Mouse (Mus musculus) 3T3-L1 (cell line): ENCODE data around the gene Pgs1.

Experiments
- DNase-seq: peaks from one replicate; pipeline ENCODE4 v3.0.0-alpha.2; 2015; ENCODE audit warnings: low read depth, low spot score

The Pgs1 gene

DNA sequence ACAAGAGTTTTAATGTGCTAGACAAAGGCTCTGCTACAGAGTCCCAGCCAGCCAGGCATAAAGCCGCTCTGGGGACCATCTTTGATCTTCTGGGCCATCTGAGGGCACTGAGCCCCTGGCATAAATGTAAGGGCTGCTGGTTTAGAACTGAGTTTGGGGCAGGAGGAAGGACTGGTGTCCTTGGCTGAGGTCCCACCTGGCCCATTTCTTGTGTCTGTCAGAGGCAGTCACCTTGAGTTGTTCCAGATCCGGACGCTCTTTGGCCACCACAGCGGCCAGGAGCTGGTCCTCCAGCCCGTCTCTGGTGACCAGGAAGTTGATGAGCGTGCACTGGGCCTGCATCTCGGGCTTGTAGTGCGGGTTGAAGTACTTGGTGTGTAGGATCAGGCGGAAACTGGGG lies 56.7 kb downstream of the Pgs1 start:
- DNase-seq: no peak

DNA sequence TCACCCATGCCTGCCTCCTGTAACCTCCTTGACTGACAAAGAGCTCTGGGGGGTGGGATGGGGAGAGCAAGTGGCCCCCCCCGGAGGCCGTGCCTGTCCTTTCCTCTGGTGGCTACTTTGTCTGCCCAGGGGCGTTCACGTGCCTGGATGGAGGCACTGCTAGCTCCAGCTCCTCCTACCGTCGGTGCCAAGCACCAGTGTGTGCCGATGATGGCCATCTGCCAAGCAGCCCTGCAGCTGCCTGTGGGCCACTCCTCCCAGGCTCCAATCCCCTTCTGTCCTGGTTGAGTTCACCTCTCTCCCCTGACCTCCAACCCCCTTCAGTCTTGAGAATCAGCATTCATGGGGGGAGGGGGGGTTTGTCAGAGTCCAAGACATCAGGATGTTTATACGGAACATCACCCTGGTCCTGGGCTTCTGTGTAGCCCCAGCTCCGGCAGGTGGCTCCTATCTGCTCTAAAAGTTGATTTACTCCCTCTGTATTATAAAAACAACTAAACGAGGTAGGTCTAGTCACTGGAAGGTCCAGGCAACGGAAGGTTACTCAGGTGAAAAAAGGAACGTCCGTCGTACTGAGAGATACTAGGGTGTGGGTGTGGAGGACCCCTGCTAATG lies 57.3 kb downstream of the Pgs1 start:
- DNase-seq: no peak

DNA sequence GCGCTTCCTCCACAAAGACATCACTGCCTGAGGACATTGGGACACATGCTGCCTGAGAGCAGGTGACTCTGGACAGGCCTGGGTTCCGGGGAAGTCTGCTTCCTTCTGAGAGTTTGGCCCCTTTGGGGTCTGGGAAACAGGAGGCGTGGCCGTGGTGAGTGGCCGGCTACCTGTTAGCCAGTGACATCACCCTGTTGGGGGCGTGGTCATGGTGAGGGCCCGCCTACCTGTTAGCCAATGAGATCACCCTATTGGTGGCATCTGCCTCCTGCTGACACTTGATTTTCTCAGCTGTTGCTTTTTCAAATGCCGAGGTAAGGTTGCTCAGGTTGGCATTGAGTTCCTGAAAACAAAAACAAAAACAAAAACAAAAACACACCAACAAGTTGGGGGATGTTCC lies 63.5 kb downstream of the Pgs1 start:
- DNase-seq: no peak

DNA sequence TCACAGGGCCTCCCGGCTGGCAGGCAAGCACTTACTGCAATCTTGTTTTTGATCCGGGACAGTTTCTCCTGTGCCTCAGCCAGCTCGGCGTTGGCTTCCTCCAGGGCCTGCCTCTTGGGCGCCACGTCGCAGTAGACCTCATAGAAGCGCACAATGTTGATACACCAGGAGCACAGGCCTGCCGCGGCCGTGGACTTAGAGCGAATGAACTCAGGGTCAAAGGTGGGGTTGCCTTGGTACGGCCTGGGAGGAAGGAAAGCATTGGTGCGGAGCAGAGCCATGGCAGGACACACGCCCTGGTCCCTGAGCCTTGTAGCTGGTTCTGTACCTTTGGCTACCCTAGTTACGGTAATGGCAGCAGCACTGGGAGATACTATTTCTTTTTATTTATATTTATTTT lies 64.1 kb downstream of the Pgs1 start:
- DNase-seq: no peak

DNA sequence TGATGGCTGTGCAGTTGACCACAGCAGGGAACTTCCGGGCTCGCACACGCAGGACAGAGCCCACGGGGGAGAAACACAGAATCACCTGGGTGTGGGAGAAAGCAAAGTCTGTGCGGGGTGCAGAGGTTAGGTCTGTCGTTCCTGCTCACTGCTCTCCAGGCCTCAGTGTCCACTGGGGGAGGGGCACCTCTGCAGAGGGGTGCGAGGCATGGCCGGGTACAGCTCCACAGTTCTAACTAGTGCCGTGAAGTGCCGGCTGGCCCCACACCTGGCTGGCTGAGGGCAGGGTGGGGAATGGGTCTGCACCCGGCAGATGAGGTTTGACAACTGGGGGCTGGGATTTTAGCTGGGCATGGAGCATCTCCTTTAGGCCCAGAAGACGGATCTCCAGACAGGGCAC lies 72.3 kb downstream of the Pgs1 start:
- DNase-seq: no peak

DNA sequence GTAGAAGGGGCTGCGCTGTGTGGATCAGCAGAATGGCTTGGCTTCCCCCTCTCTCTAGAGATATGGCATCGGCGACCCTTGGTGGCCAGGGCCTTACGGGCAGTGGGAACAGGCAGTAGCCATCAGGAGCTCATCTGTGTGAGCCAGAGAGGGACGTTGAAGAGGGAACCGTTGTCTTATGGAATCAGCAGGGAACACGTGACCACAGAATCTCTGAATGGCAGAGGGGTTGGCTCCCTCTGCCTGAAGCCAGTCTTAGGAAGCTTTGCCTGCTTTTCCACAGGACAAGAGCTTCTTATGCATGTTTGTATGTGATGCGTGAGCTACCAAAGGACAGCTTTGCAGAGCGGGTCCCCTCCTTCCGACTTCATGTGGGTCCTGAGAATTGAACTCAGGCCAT lies 72.8 kb downstream of the Pgs1 start:
- DNase-seq: no peak

DNA sequence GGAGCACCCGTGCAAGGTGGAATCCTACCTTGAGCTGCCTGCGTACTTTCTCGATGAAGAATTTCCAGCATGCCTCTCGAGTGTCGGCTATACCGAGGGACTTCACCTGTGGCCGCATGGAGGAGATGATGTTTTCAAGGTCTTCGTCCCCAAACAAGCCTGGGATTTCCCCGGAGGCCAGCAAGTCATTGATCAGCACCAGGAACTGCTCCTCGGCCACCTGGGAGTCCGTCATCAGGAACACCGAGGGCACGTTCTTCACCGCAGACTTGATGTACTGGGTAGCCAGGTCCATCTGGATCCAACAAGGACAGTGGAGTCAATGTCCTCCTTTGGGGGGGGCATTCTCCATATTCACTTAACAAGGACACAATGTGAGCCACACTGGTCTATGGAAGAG lies 73.9 kb downstream of the Pgs1 start:
- no peak for DNase-seq

DNA sequence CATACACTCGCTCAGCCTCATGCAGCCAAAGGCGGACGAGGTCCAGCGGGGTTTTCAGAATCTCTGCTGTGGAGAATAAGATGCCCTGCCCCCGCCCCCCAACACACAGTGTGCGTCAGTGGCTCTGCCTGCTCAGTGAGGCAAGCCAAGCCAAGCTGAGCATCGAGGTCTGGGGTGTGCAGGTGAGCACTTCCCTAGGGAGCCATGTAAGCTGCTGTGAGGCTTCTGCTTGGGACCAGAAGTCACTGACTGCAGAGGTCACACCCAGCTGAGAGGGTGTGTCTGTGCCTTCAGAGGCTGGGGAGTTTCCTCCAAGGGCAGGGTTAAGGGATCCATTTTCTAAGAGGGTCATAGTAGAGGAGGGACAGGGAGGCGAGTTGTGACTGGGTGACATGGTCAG lies 81.5 kb downstream of the Pgs1 start:
- DNase-seq: no peak

DNA sequence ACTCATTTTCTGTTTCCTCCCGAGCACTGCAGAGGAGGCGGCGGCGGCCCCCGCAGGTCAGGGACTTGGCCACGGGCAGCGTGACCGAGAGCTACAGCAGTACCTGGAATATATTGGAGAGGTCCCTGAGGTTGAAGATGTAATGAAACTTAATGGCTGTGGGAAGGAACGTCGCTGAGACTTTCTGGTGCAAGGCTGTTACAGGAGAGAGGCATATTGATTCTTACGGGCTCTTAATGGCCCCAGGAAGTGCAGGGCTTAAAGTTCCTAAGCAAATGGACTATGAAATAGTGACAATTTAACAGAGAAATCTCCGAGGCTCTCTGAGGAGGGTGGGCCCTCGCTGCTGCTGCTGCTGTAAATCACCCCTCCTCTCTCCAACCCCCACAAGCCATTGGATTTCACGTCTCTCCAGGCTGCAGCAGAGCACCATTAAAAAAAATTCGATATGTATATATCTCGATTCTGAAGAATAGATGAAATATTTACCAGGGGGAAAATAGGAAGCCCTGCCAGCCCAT lies 82.8 kb downstream of the Pgs1 start:
- no peak for DNase-seq

DNA sequence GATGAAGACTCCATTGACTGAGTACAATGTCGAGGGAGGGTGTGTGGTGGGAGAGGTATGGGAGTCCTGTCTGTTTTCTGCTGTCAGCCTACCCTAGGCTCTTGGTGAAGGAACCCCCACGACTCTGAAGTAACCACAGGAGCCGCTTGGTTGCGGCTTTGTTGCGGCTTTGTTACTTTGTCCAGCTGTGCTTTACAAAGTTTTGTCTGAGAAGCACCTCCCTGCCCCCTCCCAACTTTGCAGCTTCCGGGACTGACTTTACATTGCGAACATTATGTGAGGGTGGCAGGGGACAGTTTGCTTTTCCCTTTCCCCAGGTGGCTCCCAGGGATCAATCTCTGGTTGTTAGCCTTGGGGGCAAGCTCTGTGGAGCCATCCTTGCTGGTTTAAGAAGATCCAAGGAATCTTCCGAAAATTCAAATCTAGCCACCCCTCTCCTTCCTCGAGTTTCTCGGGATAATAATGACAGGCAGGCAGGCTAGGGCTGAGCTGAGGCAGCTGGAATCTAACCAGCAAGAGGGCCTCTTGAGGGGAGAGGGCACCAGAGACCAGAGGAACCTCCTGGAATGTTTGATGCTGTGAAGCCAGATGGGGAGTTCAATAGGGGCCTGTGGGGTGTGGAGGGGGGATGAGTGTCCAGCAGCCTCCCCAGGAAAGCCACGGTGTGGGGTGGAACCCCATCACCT lies 85.3 kb downstream of the Pgs1 start:
- DNase-seq: no peak
